21 mouse cellular contexts compared by ENCODE assay signal in the genomic region with DNA sequence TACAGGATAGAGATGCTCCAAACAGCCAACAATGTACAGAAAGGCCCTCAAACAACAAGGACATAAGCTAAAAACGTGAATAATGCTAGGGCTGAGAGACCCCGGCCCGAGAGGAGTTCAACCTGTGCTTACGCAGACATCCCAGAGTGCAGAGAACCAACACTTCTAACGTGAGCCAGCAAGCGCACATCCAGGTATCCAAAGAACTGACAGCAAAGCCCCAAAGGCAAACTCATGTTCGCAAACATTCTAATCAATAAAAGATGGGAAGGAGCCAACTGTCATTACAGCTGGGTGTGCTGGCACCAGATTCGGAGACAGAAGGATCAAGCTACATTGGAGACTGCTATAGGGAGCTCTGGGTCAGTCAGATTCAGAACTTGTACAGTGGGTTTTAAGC. TPM values are rescaled to one million over a fixed set of nuclear protein-coding genes. Genes with fewer than 3 reads are reported as not detected.
A peak's percentile ranks its signal among the peaks of the same experiment; 100 is the strongest.
DNase-seq lines count a peak whose midpoint lies in the region; ATAC-seq and TF ChIP-seq lines count a peak whose summit lies in the region.
"Had no signal": no experiment of that assay in that cellular context is flagged by ENCODE, and none has a peak within 500 bp of the region (broad histone marks: within the 10 kb centered on the region; RNA-seq: fewer than 3 reads in every experiment).

No protein-coding gene starts in this region.

- H3K27ac ChIP-seq in liver, postnatal 0 days (ENCODE audit: low read depth) = no peak overlapping the region
- no peak overlapping the region for H3K27ac ChIP-seq in liver, embryonic 12.5 days
- H3K27ac ChIP-seq: embryonic facial prominence, embryonic 13.5 days; embryonic facial prominence, embryonic 15.5 days; forebrain, embryonic 10.5 days; forebrain, embryonic 12.5 days had no signal

- H3K4me1 ChIP-seq in liver, postnatal 0 days (ENCODE audit: insufficient read depth) = no peaks in the 10 kb centered on the region; the same call in 1 of the 2 replicates
- no peaks in the 10 kb centered on the region for H3K4me1 ChIP-seq in liver, embryonic 12.5 days
- H3K4me1 ChIP-seq: embryonic facial prominence, embryonic 13.5 days; embryonic facial prominence, embryonic 15.5 days; forebrain, embryonic 10.5 days; forebrain, embryonic 12.5 days had no signal

- TF ChIP-seq CTCF in liver, postnatal 0 days (IDR thresholded peaks at IDR 0.05; ENCODE audit: low read depth) = no peak

- H3K4me2 ChIP-seq in liver, postnatal 0 days (ENCODE audit: low read depth, low read length) = no peak overlapping the region
- no peak overlapping the region for H3K4me2 ChIP-seq in liver, embryonic 12.5 days
- H3K4me2 ChIP-seq: embryonic facial prominence, embryonic 13.5 days; embryonic facial prominence, embryonic 15.5 days; forebrain, embryonic 12.5 days had no signal

- WGBS in liver, postnatal 0 days (ENCODE audit: insufficient replicate concordance) = 69% methylated on average over 8 of the region's 8 CpGs
- WGBS in liver, embryonic 12.5 days (ENCODE audit: insufficient replicate concordance) = 89% methylated on average over 8 of the region's 8 CpGs

- H3K9me3 ChIP-seq in liver, postnatal 0 days (ENCODE audit: low read length) = no peaks in the 10 kb centered on the region
- no peaks in the 10 kb centered on the region for H3K9me3 ChIP-seq in liver, embryonic 12.5 days (replicated peaks)
- H3K9me3 ChIP-seq: embryonic facial prominence, embryonic 13.5 days; embryonic facial prominence, embryonic 15.5 days; forebrain, embryonic 10.5 days; forebrain, embryonic 12.5 days had no signal

- no peak overlapping the region for H3K4me3 ChIP-seq in liver, postnatal 0 days (ENCODE audit: low read depth, low read length)
- no peak overlapping the region for H3K4me3 ChIP-seq in liver, embryonic 12.5 days
- H3K4me3 ChIP-seq: embryonic facial prominence, embryonic 13.5 days; embryonic facial prominence, embryonic 15.5 days; erythroblast, embryonic 14.5 days; forebrain, embryonic 10.5 days; forebrain, embryonic 12.5 days had no signal

- peak; percentile 69 for ATAC-seq in liver, postnatal 0 days
- ATAC-seq in liver, embryonic 12.5 days = no peak
- ATAC-seq: forebrain, embryonic 14.5 days; forebrain, embryonic 16.5 days had no signal

- no peak overlapping the region for H3K9ac ChIP-seq in liver, postnatal 0 days (replicated peaks)
- no peak overlapping the region for H3K9ac ChIP-seq in liver, embryonic 12.5 days
- H3K9ac ChIP-seq: embryonic facial prominence, embryonic 13.5 days; embryonic facial prominence, embryonic 15.5 days; forebrain, embryonic 12.5 days had no signal

- peaks cover 82% of the 10 kb centered on the region for H3K36me3 ChIP-seq in liver, postnatal 0 days (replicated peaks; ENCODE audit: insufficient read depth, low read length)
- H3K36me3 ChIP-seq in liver, embryonic 12.5 days = peaks cover 100% of the 10 kb centered on the region

- DNase-seq in layer of hippocampus, adult 9-11 months = peak; percentile 8
- DNase-seq in layer of hippocampus, adult 8-10 months (ENCODE audit: low spot score in 2 of 2) = no peak
- no peak for DNase-seq in liver, postnatal 0 days
- DNase-seq: adrenal gland, adult 2 months; adrenal gland, postnatal 10 days; adrenal gland, postnatal 25 days; cerebellum, adult 11 months; cerebellum, adult 18-20 months; cerebellum, adult 8-10 months; cerebellum, adult 9-11 months; cerebellum, postnatal 14 days; cerebellum, postnatal 36 days; embryo, embryonic 11 days had no signal

- H3K27me3 ChIP-seq in liver, postnatal 0 days (ENCODE audit: insufficient read depth, low read length) = no peaks in the 10 kb centered on the region
- H3K27me3 ChIP-seq in liver, embryonic 12.5 days (replicated peaks) = no peaks in the 10 kb centered on the region
- H3K27me3 ChIP-seq: embryonic facial prominence, embryonic 13.5 days; embryonic facial prominence, embryonic 15.5 days; forebrain, embryonic 12.5 days had no signal

- TF ChIP-seq EP300 in liver, postnatal 0 days (IDR thresholded peaks at IDR 0.05; ENCODE audit: low read depth) = no peak

RNA-seq across cellular contexts. Expression of a gene that starts 15.5 kb away (rescaled TPM):
- total RNA-seq in layer of hippocampus, adult 8-10 months (2022) = 1 to 10 TPM in 1 of 4 experiments, under 1 TPM in 2, not detected in 1; 0.52 to 1.4 (median 0.70) TPM
- 16.9 and 17.9 TPM in 2 replicates for polyA plus RNA-seq in liver, postnatal 0 days (2015; fragmentation: Nextera tagmentation; extraction: Ambion mirVana)
- polyA plus RNA-seq in liver, embryonic 12.5 days (2016; fragmentation: Nextera tagmentation; extraction: Ambion mirVana) = 68.0 and 73.9 TPM in 2 replicates

RNA-seq across cellular contexts. Expression of a gene that starts 35.2 kb away (rescaled TPM):
- 1 to 10 TPM in 2 of 4 experiments, under 1 TPM in 1, not detected in 1; 0.79 to 2.8 (median 2.6) TPM for total RNA-seq in layer of hippocampus, adult 8-10 months (2022)
- polyA plus RNA-seq in liver, postnatal 0 days (2015; fragmentation: Nextera tagmentation; extraction: Ambion mirVana) = 53.3 and 60.8 TPM in 2 replicates
- polyA plus RNA-seq in liver, embryonic 12.5 days (2016; fragmentation: Nextera tagmentation; extraction: Ambion mirVana) = 13.7 and 14.6 TPM in 2 replicates

RNA-seq across cellular contexts. Expression of a gene that starts 47.5 kb away (rescaled TPM):
- total RNA-seq in layer of hippocampus, adult 8-10 months (2022) = 10 to 100 TPM; 79.4 to 98.3 (median 87.4) TPM
- polyA plus RNA-seq in liver, postnatal 0 days (2015; fragmentation: Nextera tagmentation; extraction: Ambion mirVana) = 19.3 and 22.1 TPM in 2 replicates
- 36.4 and 38.0 TPM in 2 replicates for polyA plus RNA-seq in liver, embryonic 12.5 days (2016; fragmentation: Nextera tagmentation; extraction: Ambion mirVana)
